Mouse (Mus musculus): ENCODE results near the gene Fam163a.
A peak's percentile ranks its signal among the peaks of the same experiment; 100 is the strongest.
"Not testable (repeated sequence)": the region's sequence is repeated elsewhere in the genome, so short reads cannot be mapped to it uniquely, and the experiment has no call there.

Fam163a gene

DNA sequence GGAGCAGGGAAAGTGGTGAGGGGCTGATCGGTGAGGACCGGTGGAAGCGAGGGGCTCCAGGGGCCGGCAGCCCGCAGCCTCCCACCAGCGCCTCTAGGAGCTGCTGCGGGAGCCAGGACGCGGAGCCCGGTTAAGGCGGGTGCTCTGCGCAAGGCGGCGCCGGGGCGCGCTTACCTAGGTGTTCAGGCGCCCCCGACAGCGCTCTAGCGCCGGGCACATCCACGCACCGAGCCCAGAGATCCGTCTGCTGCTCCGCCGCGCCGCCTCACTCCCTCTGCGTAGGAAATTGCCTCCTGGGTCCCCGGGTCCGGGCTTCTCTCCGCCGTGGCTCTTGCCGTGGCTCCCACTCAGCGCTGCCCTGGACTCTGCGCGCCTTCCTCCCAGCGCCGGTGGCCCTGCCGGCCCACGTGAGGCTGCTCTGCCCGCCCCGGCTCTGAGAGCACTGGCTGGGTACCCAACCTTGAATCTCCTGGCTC, at the start of gene Fam163a:
Gene Fam163a (minus strand): TSS at position 371 of the 476 bp plus-strand sequence.
- no peak for DNase-seq (ENCODE audit: extremely low read depth, insufficient read length, low spot score)

- not testable (repeated sequence) for DNase-seq (ENCODE audit: extremely low read depth, insufficient read length, low spot score)
Measured at GRCm38 (mm10) chr1:156251096-156251495, 46.3 kb upstream of the Fam163a start.

GRCm38 (mm10) chr1:156247893-156248292, 43.1 kb upstream of the Fam163a start:
- no peak for DNase-seq (ENCODE audit: extremely low read depth, insufficient read length, low spot score)

- DNase-seq (ENCODE audit: extremely low read depth, insufficient read length, low spot score), result no peak
Measured at GRCm38 (mm10) chr1:156241713-156242348, 37.0 kb upstream of the Fam163a start.

DNA sequence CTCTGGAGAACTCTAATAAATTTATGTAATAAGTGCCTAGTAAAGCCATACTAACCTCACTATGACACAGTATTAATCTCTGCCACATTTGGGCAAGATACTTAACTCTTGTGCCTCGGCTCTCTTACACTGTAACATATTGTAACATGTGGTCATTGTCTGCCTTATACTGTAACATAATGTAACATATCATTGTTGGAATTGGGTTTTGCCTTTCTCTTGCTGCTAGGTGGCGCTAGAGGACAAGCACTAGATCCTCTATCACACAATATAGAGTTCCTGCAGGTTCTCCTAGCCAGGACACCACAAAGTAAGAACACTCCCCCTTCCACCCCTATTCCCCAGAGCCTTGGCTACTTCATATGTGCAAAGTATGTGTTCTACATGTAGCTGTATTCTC, 36.2 kb upstream of the Fam163a start:
- no peak for DNase-seq (ENCODE audit: extremely low read depth, insufficient read length, low spot score)

GRCm38 (mm10) chr1:156231122-156231521, 26.3 kb upstream of the Fam163a start:
- DNase-seq (ENCODE audit: extremely low read depth, insufficient read length, low spot score), result no peak

DNA sequence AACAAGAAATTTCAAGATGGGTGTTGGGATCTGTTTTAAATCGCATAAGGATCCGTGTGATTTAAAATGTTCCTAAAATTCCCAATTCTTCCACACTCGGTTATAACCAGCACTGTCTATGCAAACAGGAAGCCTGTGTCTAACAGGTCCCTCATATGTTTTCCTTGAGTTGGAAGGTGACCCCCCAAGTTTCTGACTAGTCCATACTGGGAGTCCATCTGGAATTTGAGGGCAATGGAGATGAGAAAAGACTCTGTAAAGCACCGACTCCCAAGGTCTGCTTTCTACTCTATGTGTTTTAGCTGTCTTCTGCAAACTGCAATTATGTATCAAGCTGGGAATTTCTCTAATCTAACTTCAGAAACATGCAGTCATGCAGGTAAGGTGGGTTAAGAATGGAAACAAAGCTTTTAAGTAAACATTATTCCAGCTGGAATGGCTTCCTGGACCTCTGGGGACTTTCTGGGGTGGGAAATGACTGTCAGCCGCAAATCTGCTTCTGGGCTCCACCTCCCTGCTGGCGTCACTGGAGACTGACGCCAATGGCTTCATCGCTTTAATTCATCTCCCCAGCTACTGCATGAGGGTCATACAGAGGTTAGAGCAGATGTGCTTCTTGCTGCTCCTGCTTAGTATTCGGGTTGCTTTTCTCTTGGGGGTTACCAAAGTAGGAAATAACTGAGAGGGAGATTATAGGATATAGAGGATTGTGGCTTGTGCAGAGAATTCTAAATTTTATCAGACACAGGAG, 25.7 kb upstream of the Fam163a start:
- no peak for DNase-seq (ENCODE audit: extremely low read depth, insufficient read length, low spot score)

DNA sequence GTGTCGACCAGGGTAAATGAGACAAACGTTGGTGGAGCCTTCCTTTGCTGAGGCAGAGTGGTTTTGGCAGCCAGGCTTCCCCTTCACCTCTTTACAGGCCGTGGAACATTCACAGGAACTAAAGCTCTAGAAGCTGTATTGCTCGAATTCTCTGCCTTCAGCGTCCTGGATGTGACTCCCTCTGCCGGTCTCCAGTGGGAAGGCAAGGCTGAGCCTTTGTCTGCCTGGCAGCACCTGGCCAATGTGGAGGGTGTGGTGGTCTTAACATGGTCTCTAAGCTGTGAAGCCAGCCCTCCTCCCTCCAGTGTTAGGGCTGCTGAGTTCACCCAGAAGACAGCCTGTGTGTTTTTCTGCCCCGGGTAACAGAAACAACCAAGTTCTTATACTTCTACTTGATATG, 24.6 kb upstream of the Fam163a start:
- DNase-seq (ENCODE audit: extremely low read depth, insufficient read length, low spot score), result no peak

DNA sequence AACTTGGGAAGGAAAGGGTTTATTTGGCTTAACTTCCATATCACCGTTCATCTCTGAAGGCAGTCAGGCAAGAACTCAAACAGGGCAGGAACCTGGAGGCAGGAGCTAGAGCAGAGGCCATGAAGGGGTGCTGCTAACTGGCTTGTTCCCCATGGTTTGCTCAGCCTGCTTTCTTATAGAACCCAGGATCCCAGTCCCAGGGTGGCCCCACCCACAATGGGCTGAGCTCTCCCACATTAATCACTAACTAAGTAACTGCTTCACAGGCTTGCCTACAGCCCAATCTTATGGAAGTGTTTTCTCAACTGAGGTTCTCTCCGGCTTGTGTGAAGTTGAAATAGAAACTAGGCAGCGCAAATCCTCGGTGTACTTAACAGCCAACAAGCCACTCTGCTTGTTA, 23.9 kb upstream of the Fam163a start:
- no peak for DNase-seq (ENCODE audit: extremely low read depth, insufficient read length, low spot score)

- no peak for DNase-seq (ENCODE audit: extremely low read depth, insufficient read length, low spot score)
Measured at GRCm38 (mm10) chr1:156226903-156227302, 22.1 kb upstream of the Fam163a start.

DNA sequence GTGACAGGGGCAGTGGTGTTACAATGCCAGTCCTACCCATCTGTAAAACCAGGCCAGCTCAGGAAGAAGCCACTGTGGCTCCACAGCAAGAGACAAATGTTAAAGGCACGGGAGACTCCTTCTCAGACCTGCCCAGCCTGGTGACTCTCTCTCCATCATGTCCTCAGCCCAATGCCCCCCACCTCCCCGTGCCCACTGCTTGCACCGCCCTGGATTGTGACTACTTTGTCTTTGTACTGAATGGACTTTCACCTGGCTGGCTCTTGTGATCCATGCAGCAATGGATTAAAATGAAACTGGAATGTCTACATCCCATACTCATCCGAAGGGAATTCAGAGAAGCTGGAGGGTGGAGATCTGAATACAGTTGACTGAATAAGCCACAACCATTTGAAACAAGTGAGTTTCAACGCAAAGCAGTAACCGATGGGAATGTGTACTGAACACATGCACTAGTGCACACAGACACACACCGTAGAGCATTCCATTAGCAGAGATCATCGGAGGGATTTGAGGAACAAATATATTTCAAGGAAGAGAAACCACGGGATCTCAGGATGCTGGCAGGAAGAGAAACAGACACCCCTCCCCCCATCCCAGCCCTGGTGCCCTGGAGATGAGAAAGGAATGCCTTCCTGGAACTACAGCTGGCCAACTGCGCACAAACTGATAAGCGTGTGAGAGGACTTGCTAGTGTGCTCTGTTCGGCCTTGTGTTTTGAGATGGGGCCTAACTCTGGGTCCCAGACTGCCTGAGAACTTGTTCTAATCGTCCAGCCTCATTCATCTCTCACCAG, 17.6 kb upstream of the Fam163a start:
- DNase-seq (ENCODE audit: extremely low read depth, insufficient read length, low spot score), result peak; percentile 26

DNA sequence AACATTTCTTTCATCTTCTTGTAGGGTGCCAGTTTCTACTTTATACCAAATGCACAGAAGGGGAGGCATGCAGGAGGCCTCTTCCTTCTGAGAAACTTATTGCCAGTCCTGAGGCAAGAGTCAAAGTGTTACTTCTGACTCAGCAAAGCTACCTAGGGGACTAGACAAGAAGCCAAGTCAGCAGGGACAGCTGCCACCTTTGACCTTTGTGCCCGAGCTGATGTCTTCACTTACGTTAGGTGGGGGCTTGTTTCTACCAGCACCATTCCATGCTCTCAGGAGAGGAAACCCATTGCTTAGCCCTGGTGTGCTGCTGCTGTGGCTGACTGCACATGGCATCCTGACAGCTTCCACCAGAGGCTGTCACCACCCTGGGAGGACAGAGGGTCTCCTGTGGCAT, 16.5 kb upstream of the Fam163a start:
- no peak for DNase-seq (ENCODE audit: extremely low read depth, insufficient read length, low spot score)

DNA sequence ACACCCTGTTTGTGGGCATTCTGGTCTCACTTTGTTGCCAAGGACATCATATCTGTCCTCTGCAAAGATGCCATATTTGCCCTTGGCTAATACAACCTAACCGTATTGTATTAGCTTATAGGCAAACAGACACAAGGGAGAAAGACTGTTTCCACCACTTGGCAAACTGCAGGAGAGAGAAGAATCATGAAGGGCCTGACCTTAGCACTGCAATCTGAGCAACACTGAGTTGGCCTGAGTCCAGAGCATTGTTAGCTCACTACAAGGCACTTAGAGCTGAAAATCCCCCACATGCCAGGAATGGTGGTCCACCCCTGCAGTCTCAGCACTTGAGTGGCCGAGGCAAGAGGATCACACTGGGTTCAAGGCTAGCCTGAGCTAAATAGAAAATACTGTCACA, 13.7 kb upstream of the Fam163a start:
- no peak for DNase-seq (ENCODE audit: extremely low read depth, insufficient read length, low spot score)

DNA sequence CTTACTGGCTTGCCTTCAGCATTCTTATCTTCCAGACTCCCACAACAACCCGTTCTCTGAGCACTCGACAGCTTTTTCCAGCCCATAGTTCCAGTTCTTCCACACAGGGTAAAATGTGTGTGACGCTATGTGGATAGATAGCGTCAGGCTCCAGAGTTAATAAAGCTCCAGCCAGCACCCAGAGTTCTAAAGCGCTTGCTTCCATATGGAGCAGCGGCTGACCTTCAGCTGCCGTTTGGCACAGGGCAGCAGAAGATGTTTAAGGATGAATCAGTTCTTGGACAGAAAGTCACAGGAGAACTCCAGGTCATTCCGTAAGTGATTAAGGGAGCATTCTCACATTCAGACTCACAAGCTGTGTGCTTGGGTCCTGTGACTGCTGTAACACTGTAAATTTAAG, 13.1 kb upstream of the Fam163a start:
- DNase-seq (ENCODE audit: extremely low read depth, insufficient read length, low spot score), result no peak

DNA sequence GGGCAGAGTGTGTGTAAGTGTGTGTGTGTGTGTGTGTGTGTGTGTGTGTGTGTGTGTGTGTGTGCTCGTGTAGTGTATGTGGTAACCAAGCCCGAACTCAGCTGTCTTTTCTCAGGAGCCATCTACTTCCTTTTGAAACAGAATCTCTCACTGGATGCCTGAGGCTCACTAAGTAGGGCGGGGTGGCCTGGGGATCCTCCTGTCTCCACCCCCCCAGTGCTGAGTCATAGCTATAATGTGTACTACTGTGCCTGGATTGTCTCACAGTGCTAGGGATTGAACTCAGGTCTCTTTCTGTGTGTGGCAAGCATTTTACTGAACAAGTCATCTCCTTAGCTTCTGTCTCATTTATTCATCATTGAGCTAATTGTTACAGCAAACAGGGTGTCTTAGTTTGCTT, 12.6 kb upstream of the Fam163a start:
- DNase-seq (ENCODE audit: extremely low read depth, insufficient read length, low spot score), result peak; percentile 43

- DNase-seq (ENCODE audit: extremely low read depth, insufficient read length, low spot score), result no peak
Measured at GRCm38 (mm10) chr1:156216249-156216648, 11.4 kb upstream of the Fam163a start.

GRCm38 (mm10) chr1:156214651-156215050, 9.8 kb upstream of the Fam163a start:
- no peak for DNase-seq (ENCODE audit: extremely low read depth, insufficient read length, low spot score)

DNA sequence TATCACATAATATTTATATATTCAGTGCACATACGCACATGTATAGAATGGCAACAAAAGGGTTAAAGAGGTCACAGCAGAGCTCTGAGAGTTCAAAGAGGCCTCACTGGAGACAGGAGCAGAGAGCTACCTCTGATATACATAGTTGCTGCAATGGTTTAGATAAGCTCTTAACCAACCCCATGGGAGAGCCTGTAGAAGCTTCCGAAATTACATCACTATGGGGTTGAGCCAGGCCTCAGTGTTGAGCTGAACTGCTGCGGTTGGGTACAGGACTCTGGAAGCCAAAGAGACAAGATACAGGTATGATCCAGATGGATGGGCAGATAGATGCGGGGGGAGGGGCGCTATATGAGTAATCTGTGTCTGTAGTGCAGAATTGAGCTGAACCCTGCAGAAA, 8.1 kb upstream of the Fam163a start:
- no peak for DNase-seq (ENCODE audit: extremely low read depth, insufficient read length, low spot score)

GRCm38 (mm10) chr1:156211809-156212317, 7.0 kb upstream of the Fam163a start:
- no peak for DNase-seq (ENCODE audit: extremely low read depth, insufficient read length, low spot score)

GRCm38 (mm10) chr1:156205164-156205563, 338 bp upstream of the Fam163a start:
- DNase-seq (ENCODE audit: extremely low read depth, insufficient read length, low spot score), result no peak

GRCm38 (mm10) chr1:156203961-156204655, 718 bp downstream of the Fam163a start:
- no peak for DNase-seq (ENCODE audit: extremely low read depth, insufficient read length, low spot score)

All from 3134 (cell line).